Mouse (Mus musculus): ENCODE results near the gene Tectb.
"Not testable (repeated sequence)": the region's sequence is repeated elsewhere in the genome, so short reads cannot be mapped to it uniquely, and the experiment has no call there.

Gene Tectb

DNA sequence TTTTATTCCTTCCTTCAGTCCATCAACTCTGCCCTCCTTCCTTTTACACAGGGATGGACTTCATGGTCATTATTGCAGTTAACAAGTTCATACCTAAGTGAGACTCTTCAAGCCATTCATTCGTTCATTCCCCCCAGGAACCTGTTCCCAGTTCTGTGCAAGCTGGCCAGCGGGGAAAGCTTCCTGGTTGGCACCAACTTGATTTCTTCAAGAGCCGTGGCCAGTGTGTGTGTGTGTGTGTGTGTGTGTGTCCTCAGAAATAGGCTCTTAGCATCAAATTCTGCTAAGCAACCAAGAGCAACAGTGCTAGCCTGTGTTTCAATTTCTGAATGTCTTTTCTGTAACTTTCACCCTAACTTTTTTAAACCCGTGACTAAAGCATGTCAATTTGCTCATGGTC, 14.6 kb upstream of the Tectb start:
- DNase-seq (ENCODE audit: low spot score): no peak

DNA sequence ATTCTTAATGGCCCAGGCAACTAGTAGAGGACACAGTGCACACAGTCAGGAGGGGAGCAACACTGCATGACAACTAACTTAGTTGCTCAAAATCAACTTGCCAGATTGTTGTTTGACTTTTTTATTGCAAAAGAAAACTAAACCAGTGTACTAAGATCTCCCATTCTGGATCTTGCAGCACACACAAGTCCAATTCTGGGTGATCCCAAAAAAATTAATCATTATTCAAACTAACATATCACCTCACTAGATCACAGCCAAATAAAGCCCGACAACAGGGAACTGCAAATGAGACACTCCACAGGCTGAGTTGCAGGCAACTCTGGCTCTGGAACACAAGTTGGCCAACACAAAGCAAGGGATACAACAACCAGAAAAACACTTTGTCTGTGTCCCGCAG, 13.8 kb upstream of the Tectb start:
- no peak for DNase-seq (ENCODE audit: low spot score)

DNA sequence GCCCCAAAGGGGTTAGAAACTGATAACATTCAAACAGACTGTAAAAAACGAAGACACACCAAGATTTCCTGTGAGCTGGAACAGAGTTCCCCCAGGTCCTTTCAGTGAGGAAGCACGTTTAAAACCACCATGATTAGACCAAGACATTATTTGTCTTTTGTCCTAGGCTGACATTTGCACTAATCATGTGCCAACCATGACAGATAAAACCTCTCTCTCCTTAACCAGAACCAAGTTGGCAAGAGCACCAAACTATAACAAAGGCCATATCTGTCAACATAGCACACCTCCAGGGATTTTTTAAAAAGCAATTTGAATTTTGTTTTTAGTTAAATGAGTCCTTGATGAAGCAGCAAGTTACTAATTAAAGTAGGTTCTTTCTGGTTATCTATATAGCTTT, 12.8 kb upstream of the Tectb start:
- no peak for DNase-seq (ENCODE audit: low spot score)

DNA sequence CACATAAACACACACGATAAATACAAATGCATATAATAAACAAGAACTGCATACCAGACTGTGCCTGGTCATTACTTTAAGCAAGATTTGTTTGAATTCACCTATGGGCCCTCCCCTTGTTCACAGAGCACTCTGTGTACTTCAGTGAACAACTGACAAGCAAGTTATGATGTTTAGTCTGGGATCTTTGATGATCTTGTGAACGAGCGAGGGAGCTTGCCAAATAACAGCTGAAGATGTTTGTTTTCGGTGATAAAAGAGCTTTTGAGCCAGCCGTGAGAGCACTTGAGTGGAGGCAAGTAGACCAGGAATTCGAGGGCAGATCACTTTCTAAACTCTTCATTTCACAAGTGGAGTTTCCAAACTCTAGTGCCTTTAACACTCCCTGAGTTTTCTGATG, 12.2 kb upstream of the Tectb start:
- no peak for DNase-seq (ENCODE audit: low spot score)

DNA sequence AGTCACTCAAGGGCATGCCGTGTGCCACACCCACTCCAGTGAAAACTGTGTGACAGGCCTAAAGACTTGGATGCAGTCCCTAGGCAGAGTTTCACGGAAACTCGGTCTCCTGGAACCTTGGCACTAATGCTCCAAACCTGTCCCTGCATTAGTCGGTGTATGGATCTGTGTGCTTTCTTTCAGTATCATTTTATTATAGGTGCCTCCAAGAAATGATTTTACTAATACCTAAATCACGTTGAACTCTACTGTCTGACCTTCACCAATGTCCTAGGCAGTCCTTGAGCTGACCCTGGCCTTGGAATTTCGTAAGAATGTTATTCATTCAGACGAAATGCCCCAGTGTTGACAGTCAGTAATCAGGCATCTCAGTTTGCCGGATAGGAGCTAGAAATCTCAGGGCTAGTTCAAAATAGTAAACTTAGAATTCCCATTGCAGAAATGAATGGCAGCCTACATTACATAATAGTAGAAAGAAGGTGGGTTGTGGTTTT, 11.2 kb upstream of the Tectb start:
- not testable (repeated sequence) for DNase-seq (ENCODE audit: low spot score)

DNA sequence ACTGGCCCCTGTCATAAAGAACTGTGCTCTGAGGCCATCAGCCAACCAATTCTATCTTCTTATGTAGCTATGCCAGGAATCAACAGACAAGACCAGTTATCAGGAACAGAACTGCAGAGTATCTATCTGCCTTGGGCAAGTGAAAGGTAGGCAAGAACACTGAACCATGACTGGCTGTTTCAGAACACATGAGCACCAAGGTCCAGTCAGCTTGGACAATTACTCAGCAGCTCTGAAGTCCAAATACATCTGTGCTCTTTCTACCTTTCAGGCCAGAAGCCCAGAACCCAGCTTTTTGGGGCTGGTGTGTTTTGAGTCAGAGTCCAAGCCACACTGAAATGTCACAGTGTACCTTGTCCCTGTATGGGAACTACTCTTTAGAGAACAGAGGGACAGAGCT, 10.1 kb upstream of the Tectb start:
- DNase-seq (ENCODE audit: low spot score): no peak

DNA sequence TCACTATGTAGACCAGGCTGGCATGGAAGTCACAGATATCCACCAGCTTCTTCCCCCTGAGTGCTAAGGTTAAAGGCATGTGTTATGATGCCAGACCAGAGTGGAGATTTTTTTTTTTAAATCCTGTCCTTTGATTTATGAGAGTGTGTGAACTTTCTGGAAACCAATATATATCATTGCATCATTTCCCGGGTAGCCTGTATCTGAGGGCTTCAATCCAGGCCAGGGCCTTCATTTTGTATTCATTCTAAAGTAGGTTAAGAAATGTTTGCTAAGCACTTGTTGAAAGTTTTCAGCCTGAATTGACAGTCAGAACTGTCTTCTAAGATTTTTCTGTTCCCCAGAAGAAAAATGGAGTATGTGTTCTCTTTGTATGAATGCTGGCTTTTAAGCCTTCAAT, 8.9 kb upstream of the Tectb start:
- DNase-seq (ENCODE audit: low spot score): no peak

DNA sequence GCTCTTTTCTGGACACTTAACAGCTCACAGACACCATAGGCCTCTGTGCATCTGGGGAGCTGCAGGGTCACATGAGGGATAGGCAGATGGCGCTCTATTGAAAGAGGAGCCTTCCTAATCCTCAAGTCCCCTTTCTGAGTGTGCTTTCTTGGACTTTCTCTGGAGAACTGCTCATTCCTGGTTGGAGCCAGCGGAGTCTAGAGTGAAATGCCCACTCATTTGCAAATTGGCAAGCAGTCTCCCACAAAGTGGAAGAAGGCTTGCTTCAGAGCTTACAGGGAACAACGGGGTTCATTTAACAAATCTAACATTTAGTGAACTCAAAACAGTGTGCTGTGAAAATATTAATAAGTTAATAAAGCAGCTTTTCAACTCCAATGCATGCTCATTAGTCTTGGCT, 3.4 kb upstream of the Tectb start:
- DNase-seq (ENCODE audit: low spot score): no peak

DNA sequence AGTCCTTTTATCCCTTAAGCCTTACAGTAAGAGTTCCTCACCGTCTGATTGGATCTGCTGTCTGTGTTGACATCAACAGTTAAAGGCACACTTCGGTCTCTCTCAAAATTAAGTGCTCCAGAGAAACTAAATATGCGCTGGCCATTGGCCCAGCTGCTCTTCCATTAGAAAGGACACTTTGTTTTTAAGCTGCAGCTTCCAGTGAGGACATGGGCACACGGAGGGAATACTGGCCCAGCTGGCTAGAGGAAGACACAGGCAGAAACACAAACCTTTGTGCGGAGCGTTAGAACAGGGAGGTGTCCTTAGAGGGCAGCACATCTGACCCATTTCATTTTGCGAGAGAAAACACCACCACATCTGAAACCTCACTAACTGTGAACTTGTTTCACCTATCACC, 3.9 kb downstream of the Tectb start:
- no peak for DNase-seq (ENCODE audit: low spot score)

DNA sequence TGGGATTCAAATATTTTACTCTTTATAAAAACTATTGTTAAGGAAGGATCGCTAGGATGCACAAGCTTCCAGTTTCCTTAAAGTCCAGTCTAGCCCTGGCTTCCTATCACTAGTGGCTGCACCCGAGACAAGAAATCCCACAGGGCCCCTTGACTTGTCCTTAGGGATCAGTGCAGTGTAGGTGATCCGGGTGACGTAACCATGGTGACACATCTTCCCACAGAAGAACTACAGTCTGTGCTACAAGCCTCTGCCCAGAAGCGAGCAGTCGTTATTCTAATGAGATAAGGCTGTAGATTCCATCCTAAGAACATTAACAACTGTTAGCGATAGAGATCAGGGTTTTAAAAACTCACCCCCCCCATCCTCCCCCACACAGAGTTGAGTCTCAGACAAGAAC, 4.5 kb downstream of the Tectb start:
- DNase-seq (ENCODE audit: low spot score): no peak

DNA sequence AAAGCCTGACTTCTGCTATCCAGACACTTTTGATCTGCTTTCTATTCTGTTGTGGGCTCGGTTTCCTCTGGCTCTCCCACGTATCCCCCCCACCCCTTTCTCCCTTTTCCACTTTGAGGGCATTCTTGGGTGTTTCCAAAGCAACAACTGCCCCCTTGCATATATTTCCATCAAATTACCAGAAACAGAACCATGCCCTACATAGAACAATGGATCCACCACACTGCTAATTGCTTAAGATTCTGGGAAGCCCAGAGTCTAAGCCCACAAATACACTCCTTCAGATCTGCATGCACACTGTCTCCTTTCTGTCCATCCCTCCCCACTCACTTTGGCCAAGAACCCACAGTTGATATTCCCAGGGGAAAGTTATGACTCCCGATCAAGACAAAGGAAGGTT, 5.1 kb downstream of the Tectb start:
- DNase-seq (ENCODE audit: low spot score): no peak

DNA sequence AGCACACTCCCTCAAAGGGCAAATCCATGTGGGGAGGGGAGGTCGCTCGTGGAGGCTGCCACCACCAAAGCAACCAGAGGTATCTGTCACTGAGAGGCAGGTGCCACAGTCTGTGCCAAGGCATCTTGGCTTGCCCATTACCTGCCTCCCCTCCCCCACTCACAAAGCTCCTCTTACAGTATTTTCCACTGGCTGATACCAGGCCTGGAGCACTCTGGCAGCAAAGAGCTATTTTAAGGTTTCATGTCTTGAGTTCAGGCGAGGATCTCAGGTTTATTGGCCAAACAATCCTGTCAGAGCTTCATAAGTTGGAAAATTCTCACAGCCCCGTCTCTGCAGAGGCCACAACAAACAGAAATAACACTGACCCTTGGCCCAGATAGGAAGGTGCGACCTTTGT, 9.5 kb downstream of the Tectb start:
- no peak for DNase-seq (ENCODE audit: low spot score)

DNA sequence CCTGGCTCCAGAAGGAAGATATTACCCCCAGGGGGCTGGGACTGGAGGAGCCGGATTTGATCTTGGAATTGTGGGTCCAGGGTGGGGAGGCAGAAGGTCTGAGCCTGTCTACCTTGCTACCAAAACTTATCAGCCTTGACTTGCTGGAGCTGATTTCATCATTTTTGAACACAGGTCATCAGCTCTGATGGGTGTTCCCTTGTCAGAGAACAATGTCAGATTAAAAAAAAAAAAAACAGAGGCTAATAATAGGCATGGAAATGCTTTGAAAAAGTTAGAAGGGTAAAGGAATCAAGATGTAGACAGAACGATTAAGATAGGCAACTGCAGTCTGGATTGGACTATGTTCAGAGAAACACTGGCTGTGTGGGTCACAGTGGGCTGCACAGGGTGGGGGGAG, 11.1 kb downstream of the Tectb start:
- no peak for DNase-seq (ENCODE audit: low spot score)

DNA sequence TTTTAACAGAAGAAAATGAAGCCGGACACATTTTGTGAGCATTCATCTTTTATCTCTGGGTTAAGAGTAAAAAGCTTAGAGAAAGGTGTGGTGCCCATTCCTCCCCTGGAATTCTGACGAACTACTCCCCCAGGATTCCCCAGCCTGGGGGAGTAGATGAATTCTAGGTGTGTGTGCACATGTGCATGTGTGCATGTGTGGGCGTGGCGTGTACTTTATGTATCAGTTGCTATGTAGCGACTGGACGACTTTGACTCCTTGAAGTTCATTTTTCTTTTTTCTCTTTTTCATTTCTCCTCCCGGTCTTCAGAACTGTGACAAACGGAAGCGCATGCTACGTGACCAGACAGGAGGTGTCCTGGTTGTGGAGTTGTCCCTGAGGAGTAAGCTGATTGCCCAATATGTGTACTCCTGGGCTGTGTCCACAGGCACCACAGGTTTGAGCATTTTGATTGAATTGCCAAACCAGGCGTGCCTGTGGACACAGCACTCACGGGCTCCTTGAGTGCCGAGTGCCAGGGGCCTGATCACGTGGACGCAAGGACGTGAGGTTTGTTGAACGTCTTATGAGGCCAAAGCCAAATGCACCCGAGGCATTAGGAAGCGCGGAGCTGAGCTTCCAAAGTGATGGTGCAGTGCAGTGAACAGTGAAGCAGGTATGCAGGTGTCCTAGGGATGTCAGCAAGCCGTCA, 11.9 kb downstream of the Tectb start:
- no peak for DNase-seq (ENCODE audit: low spot score)

DNA sequence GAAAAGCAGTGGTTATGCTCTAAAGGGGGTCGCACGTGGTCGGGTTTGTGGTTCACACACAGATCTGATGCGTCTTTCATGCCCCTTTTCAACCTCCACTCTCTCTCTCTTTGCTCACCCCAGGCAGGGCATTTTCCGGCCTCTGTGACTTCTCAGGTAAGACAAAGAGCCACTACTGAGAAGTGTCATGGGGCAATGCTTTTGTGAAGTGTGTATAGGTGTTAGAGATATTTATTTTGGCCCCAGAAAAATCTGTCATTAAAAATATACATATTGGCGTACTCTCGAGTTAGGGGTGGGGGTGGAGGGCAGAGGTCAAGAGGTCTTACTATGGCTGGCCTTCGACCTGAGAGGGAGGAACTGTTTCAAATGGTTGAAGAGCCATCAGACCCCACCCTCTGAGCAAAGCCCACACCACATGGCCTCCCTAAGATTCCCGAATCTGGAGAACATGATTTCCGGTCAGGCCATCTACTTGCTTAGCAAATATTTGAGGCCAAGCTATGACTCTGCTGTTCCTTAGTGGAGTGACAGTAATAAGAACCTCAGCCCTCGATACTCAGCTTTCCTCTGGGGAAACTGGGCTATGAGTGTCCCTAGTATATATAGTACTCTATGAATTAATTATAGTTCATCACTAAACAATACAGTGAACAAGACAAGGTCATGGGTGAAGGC, 13.3 kb downstream of the Tectb start:
- DNase-seq (ENCODE audit: low spot score): no peak

DNA sequence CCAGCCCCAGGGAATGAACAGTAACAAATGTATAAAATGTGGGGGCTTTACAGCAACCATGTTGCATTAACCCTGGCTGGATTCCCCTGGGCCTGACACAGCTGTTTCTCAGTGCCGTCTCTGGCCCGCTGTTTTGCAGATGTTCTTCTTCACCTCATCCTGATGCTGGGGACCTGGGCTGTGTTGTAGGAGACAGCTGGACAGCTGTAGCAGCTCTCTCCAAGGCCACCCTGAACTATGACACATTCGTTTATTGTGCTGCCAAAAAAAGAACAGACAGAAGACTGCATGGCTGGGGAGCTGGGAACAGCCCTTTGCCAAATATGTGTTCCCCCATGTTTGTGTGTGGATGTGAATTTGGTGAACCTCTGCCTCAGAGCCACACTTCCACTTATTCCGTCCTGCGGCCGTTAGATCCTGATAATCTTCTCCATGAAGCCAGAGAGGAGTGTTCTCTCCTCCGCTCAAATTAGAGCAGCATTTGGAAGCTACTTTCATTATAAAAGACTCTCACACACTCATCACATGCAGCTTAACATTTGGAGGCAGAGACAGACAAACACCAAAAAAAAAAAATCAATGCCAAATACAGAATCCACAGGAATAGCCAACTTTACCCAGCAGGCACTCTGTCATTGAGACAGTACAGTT, 14.1 kb downstream of the Tectb start:
- DNase-seq (ENCODE audit: low spot score): no peak

DNA sequence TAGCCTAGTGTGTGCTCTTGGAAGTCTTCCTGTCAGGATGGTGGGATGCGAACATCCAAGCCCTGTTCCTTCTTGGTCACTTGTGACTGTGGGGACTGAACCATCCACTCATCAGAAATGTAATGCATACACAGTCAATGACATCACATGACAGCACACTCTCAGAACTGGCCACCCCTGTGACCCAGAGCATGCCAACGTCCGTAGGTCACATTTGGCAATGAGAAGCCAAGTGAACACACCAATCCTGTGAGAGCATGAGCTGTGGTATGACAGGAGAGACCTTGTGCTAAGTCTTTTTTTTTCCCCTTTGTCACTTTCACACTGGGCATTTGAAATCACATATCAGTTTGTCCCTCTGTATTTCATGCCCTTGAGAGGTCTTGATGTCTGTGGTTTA, 15.0 kb downstream of the Tectb start:
- DNase-seq (ENCODE audit: low spot score): no peak

DNA sequence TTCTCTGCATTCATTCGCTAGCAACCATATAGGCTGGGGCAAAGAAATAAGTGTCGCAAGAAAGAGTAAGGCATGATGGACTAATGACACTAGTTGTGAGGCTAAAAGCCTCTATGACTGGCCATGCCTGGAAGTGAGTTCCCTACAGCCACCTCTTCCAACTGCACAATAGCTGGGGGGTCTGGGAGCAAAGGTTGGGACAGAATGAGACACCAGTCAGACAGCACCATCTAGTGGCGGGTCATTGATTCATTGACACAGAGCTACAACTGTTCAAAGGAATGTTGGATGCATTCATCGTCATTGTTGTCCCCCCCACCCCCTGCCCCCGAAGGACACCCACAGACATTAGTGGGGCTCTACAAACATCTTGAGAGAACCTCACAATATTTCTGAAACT, 17.8 kb downstream of the Tectb start:
- peak; percentile 50 for DNase-seq (ENCODE audit: low spot score)

DNA sequence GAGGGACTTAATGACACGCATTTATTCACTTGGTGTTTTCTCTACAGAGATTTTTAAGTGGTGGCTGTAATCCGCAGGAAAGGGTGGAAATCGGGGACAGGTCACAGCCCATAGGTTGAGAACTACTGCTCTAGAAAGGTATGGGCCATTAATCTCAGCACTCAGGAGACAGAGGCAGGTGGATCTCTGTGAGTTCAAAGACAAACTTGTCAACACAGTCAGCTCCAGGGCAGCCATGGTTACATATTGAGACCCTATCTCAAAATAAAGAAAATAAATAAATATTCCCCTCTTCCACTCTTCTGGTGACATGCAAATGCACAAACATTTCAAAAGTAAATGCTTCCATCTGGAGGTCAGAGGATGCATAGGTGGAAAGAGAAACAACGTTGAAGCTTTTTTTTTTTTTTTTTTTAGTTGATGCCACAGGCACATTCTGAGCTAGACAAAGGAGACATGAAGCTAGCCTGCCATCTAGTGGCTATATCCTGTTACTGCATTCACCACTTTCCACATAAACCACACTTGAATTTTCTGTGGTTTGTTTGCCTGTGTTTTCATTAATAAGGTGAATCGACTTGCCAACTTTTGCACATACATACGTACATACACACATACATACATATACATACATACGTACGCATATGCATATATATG, 26.1 kb downstream of the Tectb start:
- DNase-seq (ENCODE audit: low spot score): peak; percentile 88

DNA sequence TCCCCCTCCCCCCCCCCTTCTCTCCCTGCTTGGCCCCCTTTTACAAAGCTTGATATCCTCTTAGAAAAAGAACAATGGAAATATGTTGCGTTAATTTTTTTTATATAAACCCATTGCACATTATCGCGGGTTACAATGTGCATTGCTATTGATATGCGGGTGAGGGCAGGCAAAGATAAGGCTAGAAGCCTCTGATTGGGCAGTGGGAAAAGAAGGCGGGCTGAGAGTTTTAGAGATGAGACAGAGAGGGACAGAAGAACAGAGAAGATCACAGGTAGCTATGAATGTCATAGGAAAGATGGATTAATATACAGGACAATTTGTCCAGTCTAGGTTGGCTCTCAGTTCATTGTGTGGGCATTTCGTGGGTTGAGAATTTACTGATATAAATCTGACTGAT, 26.7 kb downstream of the Tectb start:
- no peak for DNase-seq (ENCODE audit: low spot score)

DNA sequence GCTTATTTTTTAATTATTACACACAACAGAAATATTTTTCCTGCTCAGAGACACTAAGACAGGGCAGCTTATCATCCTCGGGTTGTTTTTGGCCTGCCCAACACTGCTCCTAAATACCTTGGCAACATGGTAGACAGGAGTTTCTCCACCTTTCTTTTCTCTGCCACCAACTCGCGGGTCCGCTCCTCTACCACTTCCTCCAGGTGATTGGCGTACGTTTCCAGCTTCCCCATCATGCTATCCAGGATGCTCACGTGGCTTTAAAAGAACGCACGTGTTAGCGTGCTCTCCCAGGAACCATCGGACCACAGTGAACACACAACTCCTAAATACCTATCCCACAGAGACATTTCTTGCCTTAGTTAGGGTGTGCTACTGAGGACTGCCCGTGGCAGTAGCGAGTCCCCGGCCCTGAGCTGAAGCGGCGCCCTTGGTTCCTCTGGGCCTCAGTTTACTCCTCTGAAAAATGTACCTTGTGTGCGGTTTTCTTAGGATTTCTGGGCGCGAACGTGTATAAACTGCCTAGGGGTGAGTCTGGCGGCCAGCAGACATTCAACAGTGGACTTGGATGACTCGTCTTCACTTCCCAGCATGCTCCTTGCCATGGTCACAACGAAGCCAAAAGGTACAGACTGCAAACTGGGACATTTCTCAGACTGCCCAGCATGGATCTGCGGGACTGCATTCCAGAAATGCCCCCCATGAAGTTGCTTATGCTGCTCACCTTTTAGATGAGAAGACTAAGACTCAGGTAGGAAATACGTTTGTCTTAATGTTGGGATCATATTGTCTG, 27.4 kb downstream of the Tectb start:
- DNase-seq (ENCODE audit: low spot score): peak; percentile 12

DNA sequence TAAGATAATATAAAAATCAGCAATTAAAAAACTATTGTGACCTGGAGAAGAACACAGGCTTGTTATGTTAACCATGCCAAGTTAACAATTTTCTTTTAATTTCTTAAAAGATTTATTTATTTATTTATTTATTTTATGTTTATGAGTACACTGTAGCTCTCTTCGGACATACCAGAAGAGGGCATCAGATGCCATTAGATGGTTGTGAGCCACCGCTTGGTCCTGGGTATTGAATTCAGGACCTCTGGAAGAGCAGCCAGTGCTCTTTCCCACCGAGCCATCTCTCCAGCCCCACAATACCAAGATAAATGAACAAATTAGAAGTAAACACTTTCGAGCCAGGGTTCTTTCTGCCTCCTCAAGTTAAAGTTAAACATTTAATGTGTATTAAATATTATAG, 28.1 kb downstream of the Tectb start:
- peak; percentile 52 for DNase-seq (ENCODE audit: low spot score)

All from MN1 (cell line).